Mouse (Mus musculus) forebrain, embryonic 16.5 days (tissue): ENCODE results near the gene Hspb11. TPM values are rescaled to one million over a fixed set of nuclear protein-coding genes. Genes with fewer than 3 reads are reported as not detected.

Experiments
- ATAC-seq: fragments of 200-750 bp; cut with Nextera tagmentation; 2 replicates; pipeline ENCODE4 v1.8.0; 2017; ENCODE audit warnings: mild to moderate bottlenecking, moderate library complexity
- H3K27ac ChIP-seq: fragments of 300-500 bp; sonication (generic); 2 replicates; pipeline ENCODE4 v1.5.1; 2014; ENCODE audit warnings: low read length, control low read depth
- H3K27me3 ChIP-seq: fragments of 300-500 bp; sonication (generic); replicated peaks from 2 replicates; pipeline ENCODE4 v1.6.1; 2014; ENCODE audit warnings: low read length; ENCODE audit not compliant: control insufficient read depth, insufficient read depth
- H3K36me3 ChIP-seq: fragments of 300-500 bp; sonication (generic); 2 replicates; pipeline ENCODE4 v1.6.1; 2014; ENCODE audit not compliant: control insufficient read depth, insufficient read depth
- H3K4me1 ChIP-seq: fragments of 300-500 bp; sonication (generic); replicated peaks from 2 replicates; pipeline ENCODE4 v1.6.1; 2014; ENCODE audit warnings: low read length; ENCODE audit not compliant: control insufficient read depth, insufficient read depth
- H3K4me2 ChIP-seq: fragments of 300-500 bp; sonication (generic); 2 replicates; pipeline ENCODE4 v1.6.1; 2014; ENCODE audit warnings: mild to moderate bottlenecking, low read length, control low read depth
- H3K4me3 ChIP-seq: fragments of 300-500 bp; sonication (generic); replicated peaks from 2 replicates; pipeline ENCODE4 v1.5.1; 2014; ENCODE audit warnings: mild to moderate bottlenecking, low read length, control low read depth
- H3K9ac ChIP-seq: fragments of 300-500 bp; sonication (generic); replicated peaks from 2 replicates; pipeline ENCODE4 v1.6.1; 2014; ENCODE audit warnings: low read depth, low read length, control low read depth
- H3K9me3 ChIP-seq: fragments of 300-500 bp; sonication (generic); 2 replicates; pipeline ENCODE4 v1.6.1; 2016; ENCODE audit warnings: low read length; ENCODE audit not compliant: control insufficient read depth
- WGBS: fragments of 180-500 bp; shearing (Covaris S2); extraction: QIAGEN DNeasy Blood & Tissue Kit; methylation state at CpG from one replicate; pipeline ENCODE4 v1.1.7; 2014; 5-methylcytosine and 5-hydroxymethylcytosine counted together
- polyA plus RNA-seq: library from polyadenylated mRNA; unstranded; fragments of >200 nt; fragmentation: Nextera tagmentation; extraction: Ambion mirVana; gene quantifications from 2 replicates; pipeline ENCODE4 v1.2.1, GENCODE M21; 2015

Hspb11 gene
- polyA plus RNA-seq, 1 experiment from 2014 or later: 34.6 TPM

GRCm38 (mm10) chr4:107280843-107281475 lies 27.6 kb downstream of the Hspb11 start:
- ATAC-seq: no peak
- Histone ChIP-seq H3K9ac (no peak overlapping the region), H3K27me3 (no peaks in the 10 kb centered on the region), H3K36me3 (no peaks in the 10 kb centered on the region), H3K4me3 (no peak overlapping the region), H3K27ac (no peak overlapping the region), H3K4me2 (no peak overlapping the region), H3K4me1 (peaks cover 4% of the 10 kb centered on the region; the same call in 1 of the 2 replicates), H3K9me3 (no peaks in the 10 kb centered on the region)
- 82% methylated on average over 7 of the region's 7 CpGs for WGBS

- no peak overlapping the region for H3K4me2 ChIP-seq
- no peaks in the 10 kb centered on the region for H3K9me3 ChIP-seq
- WGBS: 87% methylated on average over 3 of the region's 3 CpGs
- H3K4me1 ChIP-seq: no peaks in the 10 kb centered on the region
- H3K4me3 ChIP-seq: no peak overlapping the region
- H3K27me3 ChIP-seq: no peaks in the 10 kb centered on the region
- no peaks in the 10 kb centered on the region for H3K36me3 ChIP-seq
- ATAC-seq: no peak
- H3K9ac ChIP-seq: no peak overlapping the region
- no peak overlapping the region for H3K27ac ChIP-seq
These were observed 32.2 kb downstream of the Hspb11 start for GRCm38 (mm10) chr4:107285446-107286200.

GRCm38 (mm10) chr4:107286386-107286785 lies 33.0 kb downstream of the Hspb11 start:
- Histone ChIP-seq H3K4me3 (no peak overlapping the region), H3K27me3 (no peaks in the 10 kb centered on the region), H3K9ac (no peak overlapping the region), H3K27ac (no peak overlapping the region), H3K4me1 (peaks cover 2% of the 10 kb centered on the region; the same call in 1 of the 2 replicates), H3K9me3 (no peaks in the 10 kb centered on the region), H3K4me2 (no peak overlapping the region), H3K36me3 (no peaks in the 10 kb centered on the region)
- ATAC-seq: no peak
- 92% methylated on average over 8 of the region's 8 CpGs for WGBS

- no peaks in the 10 kb centered on the region for H3K27me3 ChIP-seq
- no peaks in the 10 kb centered on the region for H3K9me3 ChIP-seq
- no peaks in the 10 kb centered on the region for H3K36me3 ChIP-seq
- H3K4me1 ChIP-seq: peaks cover 3% of the 10 kb centered on the region; the same call in 1 of the 2 replicates
- no peak overlapping the region for H3K27ac ChIP-seq
- H3K9ac ChIP-seq: no peak overlapping the region
- H3K4me2 ChIP-seq: no peak overlapping the region
- H3K4me3 ChIP-seq: no peak overlapping the region
- WGBS: 72% methylated on average over 2 of the region's 2 CpGs
- ATAC-seq: no peak
These were observed 34.1 kb downstream of the Hspb11 start for GRCm38 (mm10) chr4:107287517-107287916.

GRCm38 (mm10) chr4:107291611-107292272 lies 38.3 kb downstream of the Hspb11 start:
- no peak overlapping the region for H3K4me3 ChIP-seq
- no peak overlapping the region for H3K4me2 ChIP-seq
- WGBS: 76% methylated on average over 7 of the region's 7 CpGs
- H3K36me3 ChIP-seq: no peaks in the 10 kb centered on the region
- H3K27ac ChIP-seq: peak overlapping the region; percentile 30
- no peak for ATAC-seq
- no peaks in the 10 kb centered on the region for H3K9me3 ChIP-seq
- peaks cover 3% of the 10 kb centered on the region; the same call in 1 of the 2 replicates for H3K4me1 ChIP-seq
- no peaks in the 10 kb centered on the region for H3K27me3 ChIP-seq
- H3K9ac ChIP-seq: no peak overlapping the region

GRCm38 (mm10) chr4:107292273-107292662 lies 38.9 kb downstream of the Hspb11 start:
- H3K27ac ChIP-seq: peak overlapping the region; percentile 0
- no peaks in the 10 kb centered on the region for H3K36me3 ChIP-seq
- no peaks in the 10 kb centered on the region for H3K9me3 ChIP-seq
- H3K9ac ChIP-seq: no peak overlapping the region
- H3K4me2 ChIP-seq: no peak overlapping the region
- H3K4me1 ChIP-seq: peaks cover 3% of the 10 kb centered on the region; the same call in 1 of the 2 replicates
- no peak overlapping the region for H3K4me3 ChIP-seq
- 57% methylated on average over 4 of the region's 4 CpGs for WGBS
- no peak for ATAC-seq
- no peaks in the 10 kb centered on the region for H3K27me3 ChIP-seq

- Histone ChIP-seq H3K9me3 (no peaks in the 10 kb centered on the region), H3K27ac (no peak overlapping the region), H3K4me3 (no peak overlapping the region), H3K27me3 (no peaks in the 10 kb centered on the region), H3K4me1 (no peaks in the 10 kb centered on the region), H3K4me2 (no peak overlapping the region), H3K9ac (no peak overlapping the region), H3K36me3 (no peaks in the 10 kb centered on the region)
- 81% methylated on average over 8 of the region's 8 CpGs for WGBS
- no peak for ATAC-seq
These were observed 44.7 kb downstream of the Hspb11 start for GRCm38 (mm10) chr4:107298071-107298606.

- no peak for ATAC-seq
- Histone ChIP-seq H3K4me1 (no peaks in the 10 kb centered on the region), H3K36me3 (no peaks in the 10 kb centered on the region), H3K9me3 (no peaks in the 10 kb centered on the region), H3K4me3 (no peak overlapping the region), H3K4me2 (no peak overlapping the region), H3K27me3 (no peaks in the 10 kb centered on the region), H3K9ac (no peak overlapping the region), H3K27ac (no peak overlapping the region)
- 86% methylated on average over 7 of the region's 7 CpGs for WGBS
These were observed 46.5 kb downstream of the Hspb11 start for GRCm38 (mm10) chr4:107299779-107300340.

- ATAC-seq: no peak
- H3K9ac ChIP-seq: no peak overlapping the region
- no peaks in the 10 kb centered on the region for H3K9me3 ChIP-seq
- no peak overlapping the region for H3K27ac ChIP-seq
- no peaks in the 10 kb centered on the region for H3K27me3 ChIP-seq
- H3K4me2 ChIP-seq: no peak overlapping the region
- 83% methylated on average over 4 of the region's 4 CpGs for WGBS
- no peaks in the 10 kb centered on the region for H3K36me3 ChIP-seq
- H3K4me3 ChIP-seq: no peak overlapping the region
- no peaks in the 10 kb centered on the region for H3K4me1 ChIP-seq
These were observed 47.0 kb downstream of the Hspb11 start for GRCm38 (mm10) chr4:107300371-107300770.
